Comparison of ENCODE assay signal across 7 mouse cellular contexts in genomic region chr1:90956245-90957096, GRCm38 (mm10). TPM values are rescaled to one million over a fixed set of nuclear protein-coding genes. Genes with fewer than 3 reads are reported as not detected.
DNase-seq lines count a peak whose midpoint lies in the region; ATAC-seq and TF ChIP-seq lines count a peak whose summit lies in the region.

No protein-coding gene starts in this region.

- peaks cover 10% of the 10 kb centered on the region for H3K4me1 ChIP-seq in embryonic facial prominence, embryonic 15.5 days
- no peaks in the 10 kb centered on the region for H3K4me1 ChIP-seq in hindbrain, embryonic 14.5 days (replicated peaks; ENCODE audit: control insufficient read depth, insufficient read depth, low read length)

- no peaks in the 10 kb centered on the region for H3K9me3 ChIP-seq in embryonic facial prominence, embryonic 15.5 days (replicated peaks)
- H3K9me3 ChIP-seq in hindbrain, embryonic 14.5 days (ENCODE audit: control insufficient read depth, low read length) = no peaks in the 10 kb centered on the region

- 23% methylated on average over 7 of the region's 7 CpGs for WGBS in embryonic facial prominence, embryonic 15.5 days
- WGBS in hindbrain, embryonic 14.5 days = 38% methylated on average over 7 of the region's 7 CpGs

- H3K9ac ChIP-seq in embryonic facial prominence, embryonic 15.5 days = no peak overlapping the region
- no peak overlapping the region; the same call in 1 of the 2 replicates for H3K9ac ChIP-seq in hindbrain, embryonic 14.5 days

- H3K4me3 ChIP-seq in embryonic facial prominence, embryonic 15.5 days (replicated peaks) = no peak overlapping the region
- no peak overlapping the region for H3K4me3 ChIP-seq in hindbrain, embryonic 14.5 days (replicated peaks; ENCODE audit: low read length)

- ATAC-seq in embryonic facial prominence, embryonic 15.5 days (ENCODE audit: insufficient number of reproducible peaks, low FRiP score, low TSS enrichment, low read depth) = peak; percentile 58; the same call in 1 of the 2 replicates
- peak; percentile 65; the same call in 1 of the 2 replicates for ATAC-seq in hindbrain, embryonic 14.5 days (ENCODE audit: low FRiP score)

- peaks cover 5% of the 10 kb centered on the region; the same call in 1 of the 2 replicates for H3K27me3 ChIP-seq in embryonic facial prominence, embryonic 15.5 days
- no peaks in the 10 kb centered on the region for H3K27me3 ChIP-seq in hindbrain, embryonic 14.5 days (ENCODE audit: control insufficient read depth, insufficient read depth, low read length)

- peak; percentile 79 for TF ChIP-seq CTCF in brain, embryonic 14.5 days (IDR thresholded peaks at IDR 0.05; ENCODE audit: borderline replicate concordance, extremely low read depth, insufficient read depth, insufficient read length)

- no peak overlapping the region for H3K27ac ChIP-seq in embryonic facial prominence, embryonic 15.5 days (replicated peaks)
- no peak overlapping the region for H3K27ac ChIP-seq in hindbrain, embryonic 14.5 days

- no peak for TF ChIP-seq POLR2A in brain, embryonic 14.5 days (IDR thresholded peaks at IDR 0.05; ENCODE audit: borderline replicate concordance, extremely low read depth, insufficient read depth, insufficient read length, poor library complexity, severe bottlenecking)

- H3K4me2 ChIP-seq in embryonic facial prominence, embryonic 15.5 days (replicated peaks) = no peak overlapping the region
- no peak overlapping the region for H3K4me2 ChIP-seq in hindbrain, embryonic 14.5 days (replicated peaks)

- no peaks in the 10 kb centered on the region for H3K36me3 ChIP-seq in embryonic facial prominence, embryonic 15.5 days
- no peaks in the 10 kb centered on the region for H3K36me3 ChIP-seq in hindbrain, embryonic 14.5 days (replicated peaks; ENCODE audit: control insufficient read depth, insufficient read depth)

- DNase-seq in Muller cell, postnatal 12 days (ENCODE audit: inconsistent ontology term) = peak; percentile 59
- peak; percentile 87 for DNase-seq in brain, embryonic 14.5 days (ENCODE audit: low read depth)
- DNase-seq in hindbrain, embryonic 14.5 days (ENCODE audit: low spot score) = peak; percentile 86
- peak; percentile 41 to 66 for DNase-seq in layer of hippocampus, postnatal 25 days (ENCODE audit: extremely low spot score in 1 of 2, low spot score in 1 of 2)
- peak; percentile 86 for DNase-seq in lung, postnatal 36 days
- peak; percentile 60 for DNase-seq in right cerebral cortex, postnatal 4 days

RNA-seq across cellular contexts. Expression of gene Prlh, which starts 3.6 kb away (rescaled TPM):
- polyA plus RNA-seq in brain, embryonic 14.5 days (2012; rRNA removed) = not detected in 2 replicates
- not detected in 2 replicates for polyA plus RNA-seq in embryonic facial prominence, embryonic 15.5 days (2015; fragmentation: Nextera tagmentation; extraction: Ambion mirVana)
- not detected in 2 replicates for polyA plus RNA-seq in hindbrain, embryonic 14.5 days (2014; fragmentation: Nextera tagmentation; extraction: Ambion mirVana)
- total RNA-seq in layer of hippocampus, postnatal 25 days (2021) = not detected

RNA-seq across cellular contexts. Expression of gene Rab17, which starts 13.0 kb away (rescaled TPM):
- polyA plus RNA-seq in brain, embryonic 14.5 days (2012; rRNA removed) = 0.25 TPM in 1 of 2 replicates, not detected in the other
- 2.4 and 3.1 TPM in 2 replicates for polyA plus RNA-seq in embryonic facial prominence, embryonic 15.5 days (2015; fragmentation: Nextera tagmentation; extraction: Ambion mirVana)
- 0.13 TPM in 1 of 2 replicates, not detected in the other for polyA plus RNA-seq in hindbrain, embryonic 14.5 days (2014; fragmentation: Nextera tagmentation; extraction: Ambion mirVana)
- not detected for total RNA-seq in layer of hippocampus, postnatal 25 days (2021)

RNA-seq across cellular contexts. Expression of gene Mlph, which starts 41.6 kb away (rescaled TPM):
- polyA plus RNA-seq in brain, embryonic 14.5 days (2012; rRNA removed) = 0.20 and 0.31 TPM in 2 replicates
- polyA plus RNA-seq in embryonic facial prominence, embryonic 15.5 days (2015; fragmentation: Nextera tagmentation; extraction: Ambion mirVana) = 1.6 and 1.7 TPM in 2 replicates
- 0.13 TPM in 2 replicates for polyA plus RNA-seq in hindbrain, embryonic 14.5 days (2014; fragmentation: Nextera tagmentation; extraction: Ambion mirVana)
- total RNA-seq in layer of hippocampus, postnatal 25 days (2021) = 1 to 10 TPM in 1 of 2 experiments, under 1 TPM in 1; 0.49 to 1.0 TPM

RNA-seq across cellular contexts. Expression of gene Lrrfip1, which starts 42.1 kb away (rescaled TPM):
- polyA plus RNA-seq in brain, embryonic 14.5 days (2012; rRNA removed) = 26.0 and 31.7 TPM in 2 replicates
- polyA plus RNA-seq in embryonic facial prominence, embryonic 15.5 days (2015; fragmentation: Nextera tagmentation; extraction: Ambion mirVana) = 55.0 and 56.8 TPM in 2 replicates
- polyA plus RNA-seq in hindbrain, embryonic 14.5 days (2014; fragmentation: Nextera tagmentation; extraction: Ambion mirVana) = 39.5 and 43.3 TPM in 2 replicates
- total RNA-seq in layer of hippocampus, postnatal 25 days (2021) = 10 to 100 TPM; 64.0 to 74.4 TPM
